Mouse (Mus musculus): ENCODE measurements around the gene Kirrel2. TPM values are rescaled to one million over a fixed set of nuclear protein-coding genes. Genes with fewer than 3 reads are reported as not detected.

Gene Kirrel2
- total RNA-seq, 2 experiments from 2014 or later: not detected

- Histone ChIP-seq H3K27ac (no peak overlapping the region), H3K4me3 (no peak overlapping the region)
- intact Hi-C loops (cut with DNase I): no loop called here
- no peak for DNase-seq
- no peak for TF ChIP-seq CTCF (IDR thresholded peaks at IDR 0.05)
Measured at GRCm38 (mm10) chr7:30464816-30465300, 7.4 kb upstream of the Kirrel2 start.

DNA sequence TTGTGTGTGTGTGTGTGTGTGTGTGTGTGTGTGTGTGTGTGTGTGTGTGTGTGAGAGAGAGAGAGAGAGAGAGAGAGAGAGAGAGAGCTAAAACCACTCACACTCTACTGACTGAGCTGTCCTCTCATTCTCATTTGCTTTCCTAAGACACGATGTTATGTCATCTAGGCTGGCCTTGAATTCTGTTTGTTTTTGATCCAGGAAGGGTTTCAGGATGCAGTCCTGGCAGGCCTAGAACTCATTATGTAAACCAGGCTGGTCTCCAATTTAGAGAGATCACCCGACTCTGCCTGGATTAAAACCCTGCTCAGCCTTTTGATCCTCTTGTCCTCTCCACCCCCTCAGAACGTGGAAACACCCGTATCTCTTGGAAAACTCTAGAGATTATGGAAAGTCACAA is 6.5 kb upstream of the Kirrel2 start:
- no peak for TF ChIP-seq CTCF (IDR thresholded peaks at IDR 0.05)
- Histone ChIP-seq H3K27ac (no peak overlapping the region), H3K4me3 (no peak overlapping the region)
- intact Hi-C loops (cut with DNase I): no loop called here
- DNase-seq: no peak

GRCm38 (mm10) chr7:30463568-30463967 is 6.1 kb upstream of the Kirrel2 start:
- no peak for TF ChIP-seq CTCF (IDR thresholded peaks at IDR 0.05)

GRCm38 (mm10) chr7:30459484-30459883 is 2.0 kb upstream of the Kirrel2 start:
- DNase-seq: no peak
- Histone ChIP-seq H3K4me3 (no peak overlapping the region), H3K27ac (no peak overlapping the region)
- TF ChIP-seq CTCF (IDR thresholded peaks at IDR 0.05): no peak
- intact Hi-C loops (cut with DNase I): no loop called here

More at GRCm38 (mm10) chr7:30463568-30463967, 6.1 kb upstream of the Kirrel2 start:
- DNase-seq: no peak
- H3K27ac ChIP-seq: no peak overlapping the region
- no peak overlapping the region for H3K4me3 ChIP-seq
- intact Hi-C loops (cut with DNase I): no loop called here

DNA sequence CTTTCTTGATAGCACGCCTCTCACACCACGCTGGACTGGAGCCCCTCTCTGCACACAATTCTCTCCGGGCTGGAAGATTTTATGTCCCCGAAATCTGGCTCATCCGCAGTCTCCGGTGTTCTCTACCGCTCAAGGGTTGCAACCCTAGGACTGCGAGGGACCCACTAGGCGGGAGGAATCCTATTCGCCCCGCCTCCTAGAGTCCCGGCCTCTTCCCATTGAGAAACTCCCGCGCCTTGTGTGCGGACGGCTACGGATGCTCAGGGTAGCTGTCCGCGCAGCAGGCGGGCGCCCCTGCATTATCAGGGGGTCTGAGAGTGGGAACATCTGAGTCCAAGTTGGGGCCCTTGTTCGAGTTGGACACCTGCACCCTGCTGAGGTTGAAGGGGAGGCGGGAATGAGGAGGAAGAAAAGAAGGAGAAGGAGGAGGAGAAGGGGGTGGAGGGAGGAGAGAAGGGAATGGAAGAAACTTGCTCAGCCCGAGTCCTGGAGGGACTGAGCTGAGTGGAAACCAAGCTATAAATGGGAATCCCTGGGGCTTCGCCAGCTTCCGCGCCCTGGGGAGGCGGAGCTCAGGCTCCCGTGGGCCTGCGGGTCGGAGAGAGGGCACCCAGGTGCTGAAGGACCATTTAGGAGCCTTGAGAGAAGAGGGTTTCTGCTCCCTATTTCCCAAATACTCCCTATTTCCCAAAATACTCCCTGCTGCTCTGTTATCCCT is 420 bp downstream of the Kirrel2 start:
- intact Hi-C loops (cut with DNase I): no loop called here
- H3K4me3 ChIP-seq: peak overlapping the region; percentile 49

DNA sequence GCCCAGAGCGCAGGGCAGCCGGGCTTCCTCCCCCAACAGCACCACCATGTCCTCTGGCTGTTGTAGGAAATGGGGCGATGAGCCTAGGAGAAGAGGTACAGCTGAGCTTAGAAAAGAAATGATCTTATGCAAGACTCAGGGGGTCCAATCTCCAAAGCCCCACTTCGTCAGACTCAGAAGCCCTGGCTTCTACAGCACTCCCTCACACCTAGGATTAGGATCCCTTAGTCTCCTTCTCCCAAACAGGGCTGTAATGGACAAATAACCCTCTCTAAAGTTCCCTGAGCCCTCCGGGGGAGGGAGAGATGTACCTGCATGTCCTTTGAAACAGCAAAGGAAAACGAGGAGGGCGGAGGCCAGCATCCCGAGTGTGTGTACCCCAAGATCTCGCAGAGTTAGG is 1.0 kb downstream of the Kirrel2 start:
- intact Hi-C loops (cut with DNase I): no loop called here
- DNase-seq: no peak
- TF ChIP-seq CTCF (IDR thresholded peaks at IDR 0.05): no peak
- H3K4me3 ChIP-seq: no peak overlapping the region
- no peak overlapping the region for H3K27ac ChIP-seq

More for the DNA sequence above, 420 bp downstream of the Kirrel2 start:
- no peak for DNase-seq
- no peak for TF ChIP-seq CTCF (IDR thresholded peaks at IDR 0.05)
- H3K27ac ChIP-seq: no peak overlapping the region

GRCm38 (mm10) chr7:30454259-30454658 is 3.2 kb downstream of the Kirrel2 start:
- no peak for TF ChIP-seq CTCF (IDR thresholded peaks at IDR 0.05)
- intact Hi-C loops (cut with DNase I): no loop called here
- Histone ChIP-seq H3K4me3 (no peak overlapping the region), H3K27ac (no peak overlapping the region)
- DNase-seq: no peak

- H3K27ac ChIP-seq: no peak overlapping the region
- no peak for DNase-seq
- intact Hi-C loops (cut with DNase I): no loop called here
- TF ChIP-seq CTCF (IDR thresholded peaks at IDR 0.05): no peak
- H3K4me3 ChIP-seq: no peak overlapping the region
Measured at GRCm38 (mm10) chr7:30453766-30454165, 3.7 kb downstream of the Kirrel2 start.

DNA sequence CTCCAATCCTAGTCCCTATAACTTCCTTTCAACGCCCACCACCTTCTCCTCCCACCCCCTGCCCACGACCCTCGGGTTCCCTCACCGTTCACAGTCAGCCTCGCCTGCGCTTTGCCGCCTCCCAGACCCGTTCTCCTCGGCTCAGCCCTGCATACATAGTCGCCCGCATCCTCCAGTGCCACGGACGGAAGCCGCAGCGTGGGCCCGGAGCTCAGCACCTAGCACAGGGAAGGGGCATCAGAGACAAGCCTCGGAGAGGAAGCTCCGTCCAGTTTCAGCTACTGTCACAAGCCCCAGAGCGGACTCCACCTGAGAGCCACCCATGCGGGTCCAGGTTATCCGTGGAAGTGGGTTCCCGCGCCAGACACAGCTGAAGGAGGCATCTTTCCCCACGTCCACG is 4.2 kb downstream of the Kirrel2 start:
- intact Hi-C loops (cut with DNase I): no loop called here
- Histone ChIP-seq H3K27ac (no peak overlapping the region), H3K4me3 (no peak overlapping the region)
- DNase-seq: no peak
- no peak for TF ChIP-seq CTCF (IDR thresholded peaks at IDR 0.05)

- intact Hi-C loops (cut with DNase I): no loop called here
- Histone ChIP-seq H3K4me3 (no peak overlapping the region), H3K27ac (no peak overlapping the region)
- no peak for DNase-seq
- no peak for TF ChIP-seq CTCF (IDR thresholded peaks at IDR 0.05)
Measured at GRCm38 (mm10) chr7:30450241-30450640, 7.2 kb downstream of the Kirrel2 start.

GRCm38 (mm10) chr7:30444971-30445751 is 12.3 kb downstream of the Kirrel2 start, which contains the start of gene Aplp1:
TSS of gene Aplp1 (minus strand) at chr7:30445535.
- no peak within 1 kb of the TSS for H3K27ac ChIP-seq
- H3K4me3 ChIP-seq: peak within 1 kb of the TSS; percentile 71
- DNase-seq: peak; percentile 55
- intact Hi-C loops (cut with DNase I): no loop called here
- TF ChIP-seq CTCF (IDR thresholded peaks at IDR 0.05): no peak

DNA sequence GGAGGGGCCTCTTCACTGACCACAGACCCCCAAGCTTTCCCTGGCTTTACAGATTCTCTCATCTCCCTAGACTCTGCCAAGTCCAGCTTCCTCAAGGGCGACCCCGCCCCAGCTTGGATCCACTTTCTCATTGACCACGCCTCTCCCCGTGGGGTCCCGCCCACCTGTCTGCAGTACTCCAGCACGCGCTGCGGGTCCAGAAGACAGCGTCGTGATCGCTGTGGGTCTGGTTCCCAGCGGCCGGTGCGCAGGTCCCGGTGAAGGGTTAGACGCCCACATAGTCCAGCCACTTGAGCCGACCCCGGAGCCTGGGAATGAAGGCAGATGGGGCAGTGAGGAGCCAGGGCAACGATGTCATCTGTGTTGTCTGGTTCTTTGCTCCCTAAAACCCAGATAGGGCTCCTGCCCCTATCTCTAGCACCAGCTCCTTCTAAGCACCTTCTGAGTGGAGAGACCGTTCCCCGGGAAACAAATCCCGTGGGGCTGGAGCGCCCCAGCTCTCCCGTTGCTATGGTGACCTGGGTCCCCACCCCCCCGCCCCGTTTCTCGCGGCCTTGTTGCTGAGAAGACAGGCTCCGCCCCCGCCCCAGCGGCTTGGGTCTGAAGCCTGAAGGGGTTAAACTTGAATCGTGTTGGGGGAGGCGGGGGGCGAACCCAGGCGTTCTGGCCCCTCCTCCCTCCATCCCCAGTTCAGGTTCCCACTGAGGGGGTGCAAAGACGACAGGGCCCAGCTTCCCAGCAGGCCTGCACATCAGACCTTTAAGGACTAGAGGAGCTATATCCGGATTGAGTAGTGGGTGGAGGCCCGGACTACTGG is 13.1 kb downstream of the Kirrel2 start:
- intact Hi-C loops (cut with DNase I): no loop called here
- Histone ChIP-seq H3K4me3 (peak overlapping the region; percentile 71), H3K27ac (no peak overlapping the region)
- no peak for DNase-seq
- TF ChIP-seq CTCF (IDR thresholded peaks at IDR 0.05): no peak

Measured in gastrocnemius, adult 2 months (tissue).